Comparison of ENCODE assay signal across 15 mouse cellular contexts in genomic region chr1:91562977-91563590, GRCm38 (mm10). TPM values are rescaled to one million over a fixed set of nuclear protein-coding genes. Genes with fewer than 3 reads are reported as not detected.
DNase-seq lines count a peak whose midpoint lies in the region; ATAC-seq and TF ChIP-seq lines count a peak whose summit lies in the region.
"Had no signal": no experiment of that assay in that cellular context is flagged by ENCODE, and none has a peak within 500 bp of the region (broad histone marks: within the 10 kb centered on the region; RNA-seq: fewer than 3 reads in every experiment).

No protein-coding gene starts in this region.

- no peak overlapping the region for H3K4me2 ChIP-seq in midbrain, postnatal 0 days (ENCODE audit: low read depth, low read length, poor library complexity, severe bottlenecking)
- H3K4me2 ChIP-seq: embryonic facial prominence, embryonic 15.5 days; heart, embryonic 13.5 days had no signal

- peak; percentile 42 to 46 for DNase-seq in layer of hippocampus, postnatal 10 days (ENCODE audit: low spot score in 2 of 2)
- DNase-seq in layer of hippocampus, postnatal 36 days: no peak
- peak; percentile 71 for DNase-seq in midbrain, postnatal 0 days (ENCODE audit: low spot score)
- no peak for DNase-seq in midbrain, embryonic 10.5 days (ENCODE audit: low spot score)
- peak; percentile 40 for DNase-seq in MN1 (ENCODE audit: low spot score)
- DNase-seq in lung, postnatal 25 days (ENCODE audit: low spot score): peak; percentile 22
- no peak for DNase-seq in c-Kit-positive CD71-positive TER-119-positive erythroid progenitor cells, embryonic 14.5 days (ENCODE audit: low spot score)
- no peak for DNase-seq in thymus, postnatal 10 days (ENCODE audit: low spot score in 2 of 2)
- DNase-seq: kidney, adult 2 months; thymus, adult 2 months had no signal

- H3K4me1 ChIP-seq in midbrain, postnatal 0 days (ENCODE audit: insufficient read depth, low read length): no peaks in the 10 kb centered on the region
- no peaks in the 10 kb centered on the region; the same call in 1 of the 2 replicates for H3K4me1 ChIP-seq in midbrain, embryonic 10.5 days
- H3K4me1 ChIP-seq: heart, embryonic 13.5 days; hindbrain, embryonic 10.5 days had no signal

- no peak overlapping the region for H3K9ac ChIP-seq in midbrain, postnatal 0 days (replicated peaks; ENCODE audit: low read length, poor library complexity, severe bottlenecking)
- H3K9ac ChIP-seq: embryonic facial prominence, embryonic 15.5 days; heart, embryonic 13.5 days had no signal

- no peak overlapping the region for H3K27ac ChIP-seq in midbrain, postnatal 0 days (ENCODE audit: low read depth, low read length)
- H3K27ac ChIP-seq in midbrain, embryonic 10.5 days (replicated peaks): no peak overlapping the region
- H3K27ac ChIP-seq: embryonic facial prominence, embryonic 15.5 days; heart, embryonic 13.5 days; hindbrain, embryonic 10.5 days had no signal

- H3K36me3 ChIP-seq in midbrain, postnatal 0 days (ENCODE audit: insufficient read depth, low read length): no peaks in the 10 kb centered on the region; the same call in 1 of the 2 replicates
- H3K36me3 ChIP-seq in midbrain, embryonic 10.5 days: 0 out of 2 replicates have a peak, but pooled peaks cover under 1% of the 10 kb centered on the region
- H3K36me3 ChIP-seq: hindbrain, embryonic 10.5 days had no signal

- TF ChIP-seq CTCF in midbrain, postnatal 0 days (IDR thresholded peaks at IDR 0.05): peak; percentile 45

- H3K4me3 ChIP-seq in midbrain, postnatal 0 days (ENCODE audit: low read depth, low read length): no peak overlapping the region
- no peak overlapping the region for H3K4me3 ChIP-seq in midbrain, embryonic 10.5 days
- H3K4me3 ChIP-seq: embryonic facial prominence, embryonic 15.5 days; heart, embryonic 13.5 days; hindbrain, embryonic 10.5 days had no signal

- WGBS in midbrain, postnatal 0 days: 83% methylated on average over 4 of the region's 4 CpGs
- WGBS in midbrain, embryonic 10.5 days: 87% methylated on average over 4 of the region's 4 CpGs

- no peaks in the 10 kb centered on the region for H3K9me3 ChIP-seq in midbrain, postnatal 0 days (ENCODE audit: low read length)
- no peaks in the 10 kb centered on the region for H3K9me3 ChIP-seq in midbrain, embryonic 10.5 days (replicated peaks)
- H3K9me3 ChIP-seq: embryonic facial prominence, embryonic 15.5 days; heart, embryonic 13.5 days; hindbrain, embryonic 10.5 days had no signal

- H3K27me3 ChIP-seq in midbrain, postnatal 0 days (ENCODE audit: insufficient read depth, low read length): no peaks in the 10 kb centered on the region
- H3K27me3 ChIP-seq in midbrain, embryonic 10.5 days (ENCODE audit: low read depth, poor library complexity, severe bottlenecking): no peaks in the 10 kb centered on the region
- H3K27me3 ChIP-seq: embryonic facial prominence, embryonic 15.5 days; heart, embryonic 13.5 days had no signal

- ATAC-seq in midbrain, postnatal 0 days (ENCODE audit: low FRiP score): no peak
- ATAC-seq: activated CD4-positive, CD25-positive, alpha-beta regulatory T cell, adult 4 months; forebrain, embryonic 14.5 days had no signal

RNA-seq across cellular contexts. Expression of gene Asb1, which starts 22.7 kb away (rescaled TPM):
- total RNA-seq in layer of hippocampus, postnatal 10 days (2021): 10 to 100 TPM; 47.0 to 49.1 TPM
- total RNA-seq in layer of hippocampus, postnatal 36 days (2021): 10 to 100 TPM; 32.7 to 44.4 TPM
- total RNA-seq in midbrain, postnatal 0 days (2014; rRNA removed): 29.3 and 32.1 TPM in 2 replicates
- polyA plus RNA-seq in midbrain, postnatal 0 days (2015; fragmentation: Nextera tagmentation; extraction: Ambion mirVana): 8.6 and 8.8 TPM in 2 replicates
- 8.2 and 9.4 TPM in 2 replicates for polyA plus RNA-seq in midbrain, embryonic 10.5 days (2016; fragmentation: Nextera tagmentation; extraction: Ambion mirVana)

Comparison
In these comparisons a context has a peak if more than half of its experiments do, and no peak if none do; other contexts are left out.
1. DNase-seq: peak in layer of hippocampus, postnatal 10 days (2 of 2), midbrain, postnatal 0 days (single experiment), MN1 (single experiment) and lung, postnatal 25 days (single experiment); none in layer of hippocampus, postnatal 36 days (0 of 2), midbrain, embryonic 10.5 days (single experiment), c-Kit-positive CD71-positive TER-119-positive erythroid progenitor cells, embryonic 14.5 days (single experiment) and thymus, postnatal 10 days (0 of 2).